Mouse (Mus musculus) neutrophil, adult 5-6 weeks (primary cell): ENCODE results near the gene Prox2. TPM values are rescaled to one million over a fixed set of nuclear protein-coding genes. Genes with fewer than 3 reads are reported as not detected.

Experiments
- ATAC-seq: fragments of 151-379, 151-347 bp; 2 replicates; pipeline ENCODE4 v1.8.0; 2017; ENCODE audit warnings: mild to moderate bottlenecking, moderate TSS enrichment; ENCODE audit not compliant: insufficient number of reproducible peaks, poor library complexity, low FRiP score, severe bottlenecking; ENCODE audit errors: extremely low read depth
- total RNA-seq: library from RNA; stranded (forward); fragments of 200-1000 nt; gene quantifications from 2 replicates; pipeline ENCODE4 v1.2.3, GENCODE M21; 2017

The Prox2 gene
- total RNA-seq, 1 experiment from 2014 or later, result 5.0 TPM

DNA sequence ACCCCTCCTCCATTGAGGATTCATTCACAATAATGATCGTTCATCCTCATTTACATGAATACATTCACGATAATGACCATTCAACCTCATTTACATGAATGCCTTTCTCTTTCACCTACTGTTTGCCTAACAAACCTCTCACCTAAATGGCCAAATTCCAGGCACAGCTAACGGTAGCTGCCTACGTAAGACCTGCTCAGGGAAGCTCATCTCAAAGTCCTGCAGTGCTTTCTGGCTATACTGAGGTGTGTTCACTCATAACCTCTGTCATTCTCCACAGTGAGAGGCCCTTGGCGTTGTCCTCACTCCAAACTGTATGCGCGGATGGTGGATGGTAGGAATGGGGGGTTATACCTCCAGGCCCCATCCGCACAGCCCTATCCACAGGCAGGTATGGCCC lies 5.8 kb downstream of the Prox2 start:
- ATAC-seq, result no peak

DNA sequence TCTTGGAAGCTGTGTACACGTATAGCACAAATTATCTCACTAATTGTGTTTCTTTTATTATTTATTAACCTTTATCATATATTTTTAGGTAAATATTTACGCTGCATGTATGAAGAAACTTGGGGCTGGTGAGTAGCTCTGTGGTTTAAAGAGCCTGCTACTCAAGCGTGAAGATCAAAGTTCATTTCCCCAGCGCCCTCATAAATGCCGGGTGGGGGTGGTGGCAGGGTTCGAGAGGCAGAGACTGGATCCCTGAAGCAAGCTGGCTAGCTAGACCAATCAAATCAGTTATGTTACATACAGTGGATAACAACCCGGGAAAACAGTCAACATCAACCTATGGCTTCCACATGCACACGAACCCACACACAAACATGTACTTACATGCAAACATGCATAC lies 7.5 kb downstream of the Prox2 start:
- ATAC-seq, result no peak

DNA sequence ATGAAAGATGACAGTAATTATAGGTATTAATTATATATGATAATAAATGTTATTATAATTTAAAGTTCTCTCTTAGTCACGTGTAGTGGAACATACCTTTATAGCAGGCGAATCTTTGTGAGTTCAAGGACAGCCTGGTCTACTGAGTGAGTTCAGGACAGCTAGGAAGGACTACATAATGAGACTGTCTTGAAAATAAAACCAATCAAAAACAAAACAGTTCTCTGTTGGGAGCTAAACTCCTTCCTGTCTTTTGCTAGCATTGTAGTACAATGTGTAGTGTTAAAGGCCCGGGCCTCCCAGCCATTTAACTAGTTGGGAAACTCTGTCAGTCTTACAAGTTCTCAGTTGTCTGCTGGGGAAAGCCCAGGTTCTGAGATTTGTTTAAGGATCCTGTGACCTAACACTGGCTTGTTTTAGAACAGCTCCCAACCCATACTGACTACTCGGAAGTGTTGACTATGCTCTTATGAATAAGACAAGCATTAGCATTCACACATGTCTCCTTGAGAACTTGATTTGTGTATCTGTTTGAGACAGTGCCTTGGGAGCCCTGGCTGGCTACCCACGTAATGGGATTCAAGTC lies 8.9 kb downstream of the Prox2 start:
- no peak for ATAC-seq

DNA sequence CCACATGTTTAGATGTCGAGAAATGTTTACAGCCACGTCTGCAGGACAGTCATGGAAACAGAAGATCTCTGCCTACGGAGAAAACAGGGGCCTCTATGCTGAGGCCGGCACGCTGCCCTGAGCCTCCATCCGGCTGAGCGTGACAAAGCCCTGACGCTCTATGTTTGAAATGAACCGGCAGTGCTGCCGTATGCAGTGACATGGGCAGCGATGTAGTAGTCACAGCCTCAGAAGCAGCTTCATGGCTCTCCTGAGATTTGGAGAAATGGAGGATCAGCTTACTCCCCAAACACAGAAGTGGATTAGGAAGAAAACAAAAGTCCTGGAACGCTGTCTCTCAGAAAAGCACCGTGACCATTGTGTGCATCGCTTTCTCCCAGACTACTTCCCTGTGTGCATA lies 9.6 kb downstream of the Prox2 start:
- ATAC-seq, result no peak

DNA sequence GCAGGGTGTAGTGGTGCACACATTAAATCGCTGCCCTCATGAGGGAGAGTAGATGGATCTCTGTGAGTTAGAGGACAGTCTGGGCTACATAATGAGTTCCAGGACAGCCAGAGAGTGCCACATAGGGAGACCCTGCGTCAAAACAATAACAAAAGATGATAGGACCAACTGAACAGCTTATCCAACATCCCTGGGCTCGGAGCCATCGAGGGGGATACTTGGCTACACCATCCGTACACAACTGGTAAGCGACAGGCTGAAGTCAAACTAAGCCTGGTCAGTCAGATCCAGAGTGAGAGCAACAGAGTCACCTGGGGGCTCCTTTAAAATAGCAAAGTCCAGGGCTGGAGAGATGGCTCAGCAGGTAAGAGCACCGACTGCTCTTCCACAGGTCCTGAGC lies 14.7 kb downstream of the Prox2 start:
- ATAC-seq, result no peak

DNA sequence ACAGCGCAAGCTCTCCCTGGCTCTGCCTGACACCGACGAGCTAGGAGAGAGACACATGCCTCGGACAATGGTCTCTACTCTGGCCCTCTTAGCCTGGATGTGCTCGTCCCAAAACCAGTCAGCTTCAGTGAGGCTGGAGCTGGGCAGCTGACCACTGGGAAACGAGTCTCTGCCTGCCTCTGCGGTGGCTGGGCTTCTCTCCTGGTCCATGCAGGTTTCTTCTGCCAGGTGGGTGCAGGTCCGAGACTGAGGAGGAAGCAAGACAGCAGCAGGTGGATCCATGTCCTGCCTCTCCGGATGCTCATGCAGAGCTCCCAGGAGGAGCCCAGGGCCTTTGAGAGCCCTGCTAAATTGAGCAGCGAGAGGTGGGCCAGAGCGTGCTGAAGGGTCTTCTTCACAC lies 15.4 kb downstream of the Prox2 start:
- no peak for ATAC-seq

DNA sequence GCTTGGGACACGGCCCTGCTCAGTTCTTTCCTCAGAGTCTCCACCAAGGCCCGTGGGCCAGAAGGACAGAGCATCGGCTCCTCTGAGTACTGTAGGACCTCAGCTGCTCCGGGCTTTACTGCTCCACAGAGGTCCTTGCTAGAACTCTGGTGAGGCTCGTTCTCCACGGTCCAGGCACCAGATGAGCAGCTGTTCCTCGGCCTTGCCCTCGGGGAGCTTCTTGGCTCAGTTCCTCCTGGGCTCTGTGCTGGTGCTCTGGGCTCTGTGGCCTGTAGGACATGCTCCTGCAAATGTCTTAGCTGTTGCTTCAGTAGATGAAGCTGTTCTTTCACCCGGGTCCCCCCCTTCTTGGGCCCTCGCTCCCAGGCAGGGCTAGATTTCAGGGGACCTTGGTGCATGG lies 15.9 kb downstream of the Prox2 start:
- ATAC-seq, result no peak

DNA sequence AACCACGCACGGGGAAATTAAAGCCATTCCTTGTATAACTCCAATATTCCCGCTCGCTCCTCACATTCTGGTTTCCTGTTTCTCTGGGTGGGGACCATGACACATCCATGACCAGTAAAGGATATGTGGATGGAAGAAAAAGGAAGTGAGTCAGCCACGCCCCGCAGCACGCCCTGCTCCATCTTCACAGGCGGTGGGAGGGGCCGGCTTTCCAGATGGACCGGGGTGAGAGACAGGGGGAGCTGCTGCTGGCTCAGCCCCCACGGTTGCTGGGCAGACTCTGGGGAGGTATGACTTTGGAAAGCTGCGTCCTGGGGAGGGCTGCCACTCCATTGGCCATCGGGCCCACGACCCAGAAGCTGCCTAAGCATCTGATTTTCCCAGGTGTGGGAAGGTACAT lies 16.5 kb downstream of the Prox2 start:
- ATAC-seq, result no peak

DNA sequence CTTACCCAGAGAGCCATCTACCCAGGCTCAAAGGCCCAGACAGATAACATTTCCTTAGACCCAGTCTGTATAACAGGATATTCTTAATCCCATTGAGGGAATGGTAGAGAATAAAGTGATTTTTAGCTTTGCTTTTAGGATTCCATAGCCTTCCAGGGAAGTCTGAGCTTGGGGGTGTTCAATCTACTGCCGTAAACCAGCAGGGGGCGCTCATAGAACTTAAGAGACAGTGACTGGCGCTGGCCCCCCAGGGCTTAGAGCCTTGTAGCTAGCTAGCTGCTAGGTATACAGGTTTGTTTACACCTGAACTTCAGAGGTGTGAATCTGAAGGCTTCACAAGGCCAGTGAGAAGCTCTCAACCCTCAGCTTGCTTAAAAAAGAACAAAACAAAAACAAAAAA lies 18.3 kb downstream of the Prox2 start:
- ATAC-seq, result 0 out of 2 replicates have a peak, but pooled peaks have one; percentile 45

DNA sequence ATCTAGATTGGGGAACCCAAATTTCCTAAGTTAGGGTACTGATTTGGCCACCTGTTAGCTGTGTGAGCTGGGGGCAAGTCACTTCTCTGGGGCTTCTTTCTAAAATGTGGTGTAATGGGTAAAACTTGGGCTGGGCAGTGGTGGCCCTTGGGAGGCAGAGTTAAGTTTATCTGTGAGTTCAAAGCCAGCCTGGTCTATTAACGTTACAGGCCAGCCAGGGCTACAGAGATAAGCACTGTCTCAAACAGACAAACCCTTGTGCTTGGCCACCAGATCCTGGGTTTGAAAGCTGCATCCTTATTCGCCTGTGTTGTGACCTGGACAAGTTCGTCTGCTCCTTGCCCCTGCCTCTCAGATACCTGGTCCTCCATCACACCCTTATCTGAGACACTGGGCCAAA lies 19.4 kb downstream of the Prox2 start:
- ATAC-seq, result no peak

DNA sequence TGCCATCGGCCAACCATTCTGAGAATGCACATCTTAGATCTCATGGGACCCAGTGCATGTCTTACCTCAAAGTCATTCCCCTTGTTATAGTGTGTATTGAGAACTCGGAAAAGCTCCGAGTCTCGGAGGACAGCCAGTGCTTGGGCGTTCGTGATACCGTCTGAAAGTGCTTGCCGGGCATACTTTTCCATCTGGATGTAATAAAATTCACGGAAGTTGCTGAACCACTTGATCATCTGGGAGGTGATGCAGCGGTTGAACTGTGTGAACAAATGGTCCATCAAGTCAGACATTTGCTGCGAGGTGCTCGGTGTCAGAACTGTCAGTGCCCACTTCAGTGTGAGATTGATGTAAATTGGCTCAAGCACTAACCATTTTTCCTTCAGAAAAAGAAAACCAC lies 22.7 kb downstream of the Prox2 start:
- no peak for ATAC-seq

DNA sequence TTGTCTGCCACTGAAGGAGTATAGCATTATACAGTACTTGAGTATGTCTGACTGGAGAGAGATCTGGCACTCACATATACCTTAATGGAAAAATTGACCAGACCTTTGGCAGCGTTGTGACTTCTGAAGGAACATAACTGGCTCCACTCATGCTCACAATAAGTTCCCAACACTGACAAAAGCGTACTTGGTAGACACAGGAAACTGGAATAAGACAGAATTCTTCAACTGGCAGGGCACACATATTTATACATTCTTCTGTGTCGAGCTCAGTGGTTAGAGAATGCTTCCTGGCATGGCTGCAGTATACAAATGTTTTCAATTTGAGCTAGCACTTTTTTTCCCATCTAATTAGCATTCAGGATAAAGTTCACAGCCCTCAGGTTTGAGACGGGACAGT lies 25.6 kb downstream of the Prox2 start:
- ATAC-seq, result no peak

DNA sequence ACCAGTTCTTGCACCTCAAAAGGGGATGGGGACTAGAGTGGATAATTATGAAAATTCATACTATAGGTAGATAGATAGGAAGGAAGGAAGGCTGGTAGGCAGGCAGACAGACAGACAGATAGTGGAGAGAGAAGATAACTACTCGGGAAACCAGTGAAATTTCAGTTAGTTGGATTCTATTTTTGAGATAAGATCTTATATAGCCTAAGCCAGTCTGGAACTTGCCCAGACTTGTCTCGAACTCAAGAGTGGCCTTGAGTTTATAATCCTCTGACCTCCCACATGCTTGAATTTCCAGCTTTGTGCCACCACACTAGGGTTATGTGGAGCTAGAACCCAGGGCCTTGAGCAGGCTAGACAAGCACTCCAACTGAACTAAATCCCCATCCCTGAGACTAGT lies 26.3 kb downstream of the Prox2 start:
- ATAC-seq, result no peak

DNA sequence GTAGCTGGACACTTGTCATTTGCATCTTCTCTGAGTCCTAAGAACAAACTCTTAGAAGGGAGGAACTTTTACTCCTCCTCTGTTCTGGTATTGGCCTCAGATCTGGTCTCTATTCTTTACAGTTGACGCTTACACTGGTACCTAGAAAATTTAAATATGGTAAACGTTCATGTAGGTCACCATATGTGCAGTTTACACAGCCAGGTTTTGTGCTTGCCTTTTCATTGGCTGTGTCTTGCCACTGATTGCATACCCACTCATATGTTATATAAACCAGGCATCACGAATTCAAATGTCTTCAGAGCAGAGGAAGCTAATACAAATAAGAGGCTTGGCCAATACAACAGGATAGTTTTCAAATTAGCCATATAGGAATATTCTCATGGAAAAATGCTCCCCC lies 33.5 kb downstream of the Prox2 start:
- no peak for ATAC-seq

DNA sequence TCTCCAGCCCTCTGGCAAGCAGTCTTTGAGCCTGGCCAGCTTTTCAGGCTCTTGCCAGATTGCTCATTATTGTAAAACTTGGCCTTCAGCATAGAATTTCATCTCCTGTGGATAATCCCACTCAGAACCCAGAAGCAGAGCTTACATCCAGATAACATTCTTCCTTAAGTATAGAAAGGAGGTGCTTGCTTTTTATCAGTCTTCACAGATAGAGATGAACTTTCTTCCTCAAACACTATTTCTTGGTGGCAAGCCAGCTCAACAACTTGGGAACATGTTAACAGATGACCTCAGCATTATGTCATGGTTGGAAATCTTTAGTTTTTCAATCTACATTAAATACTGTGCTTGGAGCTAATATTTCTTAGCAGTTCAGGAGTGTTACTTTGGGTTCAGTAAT lies 39.5 kb downstream of the Prox2 start:
- ATAC-seq, result no peak

DNA sequence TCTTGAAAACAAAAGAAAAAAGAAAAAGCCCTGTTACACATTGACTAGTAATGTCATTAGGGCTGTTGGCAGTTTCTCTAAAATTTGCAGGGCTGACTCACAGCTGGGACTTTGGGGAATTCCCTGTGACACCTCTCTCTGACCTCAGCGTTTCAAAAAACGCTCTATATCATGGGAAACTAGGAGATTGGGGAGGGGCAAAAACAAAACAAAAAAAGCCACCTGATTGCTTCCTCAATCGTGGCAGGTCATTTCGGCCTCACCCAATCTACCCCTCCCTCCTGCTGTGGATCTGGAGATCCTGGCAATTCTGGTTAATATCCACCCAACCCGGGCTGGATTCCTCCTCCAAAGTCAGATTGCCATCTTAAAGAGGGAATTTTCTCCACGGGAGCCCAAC lies 59.3 kb downstream of the Prox2 start:
- ATAC-seq, result no peak

Other genes starting within 250 kb of the Prox2 start
- gene Ltbp2, start 234.2 kb downstream of the Prox2 start, total RNA-seq, result 0.12 TPM in 2 replicates
- 90.1 and 92.3 TPM in 2 replicates for gene Fcf1, start 139.9 kb downstream of the Prox2 start, total RNA-seq
- 45.1 and 48.8 TPM in 2 replicates for gene Arel1, start 139.9 kb downstream of the Prox2 start, total RNA-seq
- gene Ylpm1, start 114.4 kb downstream of the Prox2 start, total RNA-seq, result 61.8 and 67.9 TPM in 2 replicates
- gene Dlst, start 74 bp upstream of the Prox2 start, total RNA-seq, result 156 and 173 TPM in 2 replicates
- not detected in 2 replicates for gene Rps6kl1, start 40.5 kb upstream of the Prox2 start, total RNA-seq
- gene Pgf, start 67.0 kb upstream of the Prox2 start, total RNA-seq, result not detected in 2 replicates
- 48.6 and 55.7 TPM in 2 replicates for gene Eif2b2, start 108.7 kb upstream of the Prox2 start, total RNA-seq
- gene Mlh3, start 159.8 kb upstream of the Prox2 start, total RNA-seq, result 9.6 and 10.1 TPM in 2 replicates
- 32.4 TPM in 2 replicates for gene Acyp1, start 177.7 kb upstream of the Prox2 start, total RNA-seq
- gene Zc2hc1c, start 177.8 kb upstream of the Prox2 start, total RNA-seq, result not detected in 2 replicates
- gene Nek9, start 228.6 kb upstream of the Prox2 start, total RNA-seq, result 44.6 and 47.6 TPM in 2 replicates